Mouse (Mus musculus) adrenal gland, adult 2 months (tissue): Measurements from ENCODE around the gene Zbtb41. TPM values are rescaled to one million over a fixed set of nuclear protein-coding genes. Genes with fewer than 3 reads are reported as not detected.
"Not testable (repeated sequence)": the region's sequence is repeated elsewhere in the genome, so short reads cannot be mapped to it uniquely, and the experiment has no call there.

ENCODE experiments used
- DNase-seq: peaks from one replicate; pipeline ENCODE4 v3.0.0; 2021
- long read RNA-seq: library from polyadenylated mRNA; stranded (forward); transcript quantifications from one replicate; pipeline ENCODE4 v2.0.0, GENCODE M21; 2021
- polyA plus RNA-seq: library from polyadenylated mRNA; depleted of rRNA; stranded (reverse); fragments of >200 nt; gene quantifications from 2 replicates; pipeline ENCODE4 v1.2.3, GENCODE M21; 2012; rRNA removed
- total RNA-seq, 2 experiments: library from RNA; stranded (reverse); gene quantifications; 2 replicates each; pipeline ENCODE4 v1.2.3; 2021

The Zbtb41 gene
- 10 to 100 TPM; 31.8 to 43.9 TPM for total RNA-seq
- 0.89 and 1.5 TPM in 2 replicates for polyA plus RNA-seq
- long read RNA-seq, partial matches to known transcripts, result 0 of 3 reads
- long read RNA-seq, other reads (novel, unspliced or antisense), result 3 of 3 reads

DNA sequence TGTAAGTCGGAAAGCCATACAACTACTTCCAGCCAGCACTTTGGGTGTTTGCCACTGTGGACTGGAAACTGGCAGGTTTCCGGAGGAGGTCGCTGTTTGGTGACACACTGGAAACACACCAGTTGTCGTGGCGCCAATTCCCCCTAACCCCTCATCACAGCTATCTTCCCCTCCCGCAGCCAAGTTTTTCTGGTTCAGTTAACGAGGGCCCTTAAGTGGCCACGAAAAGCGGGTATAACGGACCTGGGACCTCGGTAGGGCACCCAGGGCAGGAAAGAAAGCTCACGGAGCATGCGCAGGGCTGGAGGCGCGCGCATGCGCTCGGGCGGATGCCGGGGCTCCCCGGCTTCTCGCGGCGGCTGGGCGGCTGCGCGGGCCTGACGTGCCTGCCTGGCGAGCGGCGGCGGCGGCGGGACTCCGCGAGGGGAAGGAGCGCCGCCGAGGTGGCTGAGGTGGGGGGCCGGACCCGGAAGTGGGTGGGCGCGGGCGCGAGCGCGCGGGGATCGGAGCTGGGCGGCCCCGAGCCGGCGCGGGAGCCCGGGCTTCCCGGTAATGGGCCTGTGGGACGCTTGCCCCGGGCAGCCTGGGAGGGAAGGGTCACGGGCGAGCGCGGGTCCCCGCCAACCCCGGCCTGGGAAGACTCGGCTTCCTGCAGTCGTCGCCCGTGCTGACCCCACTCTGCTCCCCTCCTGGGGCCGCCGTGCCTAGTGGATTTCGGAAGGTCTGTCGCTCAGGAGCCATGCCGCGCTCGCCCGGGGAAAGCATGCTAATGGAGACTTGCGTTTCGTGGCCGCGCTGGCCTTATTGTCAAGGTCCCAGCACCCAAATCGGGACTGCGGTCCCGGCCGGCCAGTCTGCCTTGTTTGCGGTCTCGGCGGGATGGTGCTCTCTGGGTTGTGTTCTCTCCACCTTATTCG lies at the start of gene Zbtb41:
Gene Zbtb41 (plus strand): TSS at position 414 of the 917 bp plus-strand sequence.
- DNase-seq, result peak; percentile 94

DNA sequence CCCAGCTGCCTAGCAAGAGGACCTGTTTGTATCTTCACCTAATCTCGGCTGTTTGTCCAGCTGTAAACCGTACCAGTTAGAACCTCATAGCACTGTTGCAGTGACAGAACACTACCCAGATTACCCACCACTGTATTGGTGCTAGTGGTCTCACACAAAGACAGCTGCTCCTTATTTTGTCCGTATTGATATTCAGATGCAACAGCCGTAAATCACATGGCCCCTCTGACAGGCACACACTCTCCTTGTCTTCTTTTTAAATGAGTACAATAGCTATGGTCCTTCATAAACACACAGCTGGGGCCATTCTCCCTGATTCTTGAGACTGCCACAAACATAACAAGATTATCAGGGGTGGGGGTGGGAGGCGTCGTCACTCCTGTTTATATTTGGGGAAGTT lies 46.2 kb upstream of the Zbtb41 start:
- DNase-seq, result no peak

DNA sequence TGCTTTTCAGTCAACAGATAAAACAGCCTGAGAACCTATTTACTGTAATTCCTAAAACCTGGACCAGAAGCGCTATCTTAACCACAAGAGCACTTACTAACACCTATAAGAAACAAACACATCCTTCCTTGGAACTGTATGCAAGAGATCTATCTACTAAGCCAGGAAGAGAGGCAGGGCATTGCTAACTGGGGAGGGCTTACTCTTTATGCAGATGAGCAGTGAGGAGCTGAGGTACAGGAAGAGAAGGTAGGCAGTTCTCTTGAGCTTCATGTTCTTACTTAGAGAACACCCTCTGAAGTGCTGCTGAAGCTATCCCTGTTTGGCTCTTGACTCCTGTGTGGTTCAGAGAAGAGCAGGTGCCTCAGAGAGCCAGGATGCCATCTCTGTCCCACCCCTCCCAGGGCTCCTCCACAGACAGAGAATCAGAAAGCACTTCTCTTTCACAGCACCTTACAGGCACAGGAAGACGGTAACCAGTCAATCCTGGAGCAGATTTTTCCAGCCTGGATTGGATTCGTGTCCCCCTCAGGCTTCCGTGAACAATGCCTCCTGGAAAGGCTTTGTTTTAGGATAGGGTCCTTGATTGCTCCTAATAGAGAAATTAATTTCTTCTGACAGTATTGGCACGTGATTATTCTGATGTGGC lies 45.3 kb upstream of the Zbtb41 start, which contains the start of gene Crb1:
Gene Crb1 (minus strand): TSS at position 463 of the 649 bp plus-strand sequence.
- no peak for DNase-seq

DNA sequence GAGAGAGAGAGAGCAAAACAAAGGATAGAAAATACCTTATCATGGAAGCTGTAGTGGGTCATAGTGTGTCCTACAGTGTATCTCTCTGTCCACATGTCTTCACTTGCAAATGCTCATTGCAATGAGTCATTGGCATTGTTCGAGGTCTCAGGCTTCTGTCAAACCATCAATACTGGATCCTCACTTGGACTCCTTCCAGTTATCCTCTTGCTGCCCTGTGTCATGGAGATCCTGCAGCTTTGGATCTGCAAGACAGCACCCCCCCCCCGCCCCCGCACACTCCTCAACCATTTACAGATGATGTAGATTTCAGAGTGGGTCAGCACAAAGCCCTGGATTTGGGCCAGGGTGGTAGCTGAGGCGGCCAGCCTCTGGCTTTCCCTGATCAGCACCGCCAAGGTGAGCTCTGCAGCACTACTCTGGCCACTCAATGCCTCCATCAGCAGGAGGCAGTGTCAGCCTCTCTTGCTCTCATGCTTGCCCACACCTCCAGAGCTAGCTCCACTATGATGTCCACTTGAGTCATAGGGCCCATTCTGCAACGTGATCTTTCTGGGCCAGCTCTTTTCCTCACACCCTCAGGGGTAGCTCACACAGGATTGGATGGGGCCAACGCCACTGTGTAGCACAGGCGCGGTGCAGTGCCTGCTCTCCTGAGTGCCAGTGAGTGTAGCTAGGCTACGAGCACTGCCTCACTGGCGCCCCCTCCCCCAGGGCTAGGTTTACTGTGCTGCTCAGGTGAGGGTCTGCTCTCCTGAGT lies 43.0 kb upstream of the Zbtb41 start:
- no peak for DNase-seq

DNA sequence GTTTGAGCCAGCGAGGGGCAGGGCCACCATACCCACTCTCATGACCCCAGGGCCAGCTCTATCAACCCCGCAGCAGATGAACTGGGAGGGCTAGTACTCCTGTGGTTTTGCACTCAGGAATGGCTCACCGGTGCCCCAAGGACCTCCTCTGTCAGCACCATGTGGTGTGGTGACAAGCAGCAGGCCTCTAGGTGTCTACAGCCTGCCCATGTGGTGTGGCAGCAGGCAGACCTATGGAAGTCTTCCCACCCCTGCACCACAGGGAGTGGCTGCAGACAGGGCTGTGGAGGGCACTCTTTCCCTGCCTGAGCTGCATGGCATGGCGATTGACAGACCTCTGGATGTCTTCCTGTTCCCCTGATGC lies 42.5 kb upstream of the Zbtb41 start:
- DNase-seq, result no peak

DNA sequence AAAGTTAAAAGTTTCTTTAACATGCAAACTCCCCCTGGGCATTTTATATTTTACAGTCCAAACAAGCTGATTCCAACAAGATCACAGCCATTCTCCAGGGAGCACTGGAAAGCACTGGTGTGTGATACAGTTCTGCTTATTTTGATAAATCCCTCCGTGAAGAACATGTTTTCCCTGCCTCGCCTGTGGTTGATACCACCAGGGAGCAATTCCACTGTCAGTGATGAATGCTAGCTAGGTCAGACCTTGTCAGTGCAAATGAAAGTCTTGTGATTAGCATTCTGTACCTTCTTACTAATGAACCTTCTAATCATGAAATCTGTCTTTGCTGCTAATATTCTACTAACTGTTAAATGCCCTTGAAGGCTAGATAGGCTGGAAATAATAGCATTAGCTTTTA lies 30.3 kb upstream of the Zbtb41 start:
- DNase-seq, result no peak

DNA sequence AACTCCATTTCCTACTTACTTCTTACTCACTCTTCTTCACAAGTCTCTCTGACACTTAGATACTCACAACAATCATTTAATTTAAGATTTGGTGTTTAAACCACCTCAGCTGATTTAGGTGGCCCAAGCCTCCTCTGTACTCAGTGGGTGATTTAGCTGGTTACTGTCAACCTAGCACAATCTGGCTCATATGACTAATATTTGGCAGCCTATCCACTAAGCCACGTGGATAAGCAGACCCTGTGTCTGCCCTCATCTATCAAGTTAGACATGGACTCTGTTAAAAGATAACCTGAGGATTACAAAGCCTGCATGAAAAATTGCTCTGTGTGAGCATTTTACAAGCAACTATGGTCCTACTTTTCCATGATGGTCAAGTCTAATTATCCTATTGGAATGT lies 25.5 kb upstream of the Zbtb41 start:
- no peak for DNase-seq

DNA sequence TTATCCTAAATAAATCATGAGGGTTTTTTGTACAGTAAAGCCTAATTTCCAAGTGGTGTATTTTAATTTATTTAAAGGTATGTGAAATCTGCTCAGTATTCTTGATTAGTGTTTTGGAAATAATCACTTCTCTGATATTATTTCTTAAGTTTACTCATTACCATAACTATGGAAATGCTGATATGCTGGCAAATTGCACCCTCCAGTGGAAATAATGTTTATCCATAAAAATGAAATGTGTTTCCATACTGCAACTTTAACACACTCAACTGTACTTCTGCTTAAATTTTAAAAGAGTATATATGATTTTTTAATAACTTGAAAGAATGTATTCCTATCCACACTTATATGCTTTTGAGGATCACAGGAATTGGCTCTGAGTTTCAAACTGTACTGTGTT lies 16.3 kb upstream of the Zbtb41 start:
- no peak for DNase-seq

DNA sequence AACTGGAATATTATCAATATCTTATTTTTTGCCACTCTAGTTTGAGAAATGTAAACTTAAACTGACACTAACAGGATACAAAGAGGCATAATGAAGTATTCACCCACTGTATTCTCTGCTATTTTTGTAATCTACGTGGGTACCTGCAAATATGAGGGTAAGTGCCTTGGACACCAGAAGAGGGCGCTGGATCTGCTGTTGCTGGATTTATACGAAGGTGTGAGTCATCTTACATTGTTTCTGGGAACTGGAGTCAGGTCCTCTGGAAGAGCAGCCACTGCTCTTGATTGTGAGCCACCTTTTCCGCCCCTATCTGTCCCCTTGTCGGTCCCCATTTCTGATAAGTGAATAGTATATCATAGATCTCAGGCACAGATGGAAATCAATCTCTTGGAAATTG lies 14.4 kb upstream of the Zbtb41 start:
- peak; percentile 6 for DNase-seq

DNA sequence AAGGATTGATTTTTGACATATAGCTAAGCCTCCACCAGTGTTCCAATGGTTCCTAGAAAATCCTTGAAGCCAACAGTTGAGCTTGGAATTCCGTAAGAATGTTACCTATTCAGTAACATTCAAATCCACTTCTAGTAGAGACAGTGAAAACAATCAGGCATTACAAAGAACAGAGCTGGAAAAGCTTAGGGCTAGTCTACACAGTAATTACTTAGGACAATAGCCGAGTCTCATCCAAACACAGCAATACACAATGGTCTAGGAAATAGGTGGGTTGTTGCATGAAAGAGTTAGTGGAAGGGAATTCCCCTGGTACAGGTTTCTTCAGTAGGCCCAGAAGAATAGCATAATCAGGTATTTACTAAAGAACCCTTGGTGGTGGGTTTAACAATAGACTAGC lies 9.7 kb upstream of the Zbtb41 start:
- DNase-seq, result not testable (repeated sequence)

DNA sequence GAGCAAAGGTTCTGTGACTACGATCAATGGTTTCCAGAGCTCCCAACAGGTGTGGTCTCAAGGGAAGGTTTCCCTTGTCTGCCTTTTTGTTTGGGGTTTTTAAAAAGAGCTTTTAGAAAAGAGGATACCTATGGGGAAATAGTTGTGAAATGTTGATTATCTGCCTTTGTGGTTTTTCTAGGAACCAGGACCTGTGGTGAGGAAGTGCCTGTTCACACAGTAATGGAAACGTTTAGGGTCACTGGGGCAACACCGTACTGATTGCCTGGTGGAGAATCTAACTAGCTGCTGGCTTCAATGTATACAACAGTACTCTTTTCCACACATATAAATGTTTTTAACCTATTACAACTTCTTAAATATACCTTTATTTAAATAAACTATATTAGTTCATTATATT lies 8.6 kb upstream of the Zbtb41 start:
- no peak for DNase-seq

DNA sequence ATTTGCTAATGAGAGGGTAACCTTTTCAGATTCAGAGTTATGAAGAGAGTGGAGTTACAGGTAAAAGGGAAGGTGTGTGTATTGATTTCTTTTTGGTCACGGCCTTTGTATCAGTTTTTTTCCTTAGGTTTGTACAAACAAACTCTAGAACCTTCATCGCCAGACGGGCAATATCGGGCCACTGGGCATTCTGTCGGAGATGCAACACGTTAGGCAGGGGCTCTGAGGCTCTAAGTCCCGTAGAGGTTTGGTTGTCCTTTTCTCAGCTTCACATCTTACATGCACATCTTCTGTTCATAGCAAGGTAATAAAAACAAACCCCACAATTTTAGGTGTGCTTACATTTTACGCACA lies 590 bp upstream of the Zbtb41 start:
- DNase-seq, result peak; percentile 13

DNA sequence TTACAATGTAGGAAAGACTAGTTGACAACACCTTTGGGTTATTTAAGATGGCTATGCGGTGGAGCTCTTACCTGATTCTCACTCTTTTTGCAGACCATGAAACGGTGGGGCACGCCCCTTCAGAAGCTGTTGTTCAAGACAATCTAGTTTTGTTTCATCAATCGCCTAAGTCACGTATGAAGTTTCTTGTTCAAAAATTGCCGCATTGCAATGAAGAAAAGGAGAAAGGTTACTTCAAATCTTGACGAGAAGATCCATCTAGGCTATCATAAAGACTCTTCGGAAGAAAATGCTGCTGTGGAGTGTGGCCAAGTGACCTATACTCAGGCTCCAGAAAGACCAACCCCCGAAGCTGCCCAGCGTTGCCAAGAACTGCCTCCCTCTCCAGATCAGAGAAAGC lies 853 bp downstream of the Zbtb41 start:
- DNase-seq, result peak; percentile 11

DNA sequence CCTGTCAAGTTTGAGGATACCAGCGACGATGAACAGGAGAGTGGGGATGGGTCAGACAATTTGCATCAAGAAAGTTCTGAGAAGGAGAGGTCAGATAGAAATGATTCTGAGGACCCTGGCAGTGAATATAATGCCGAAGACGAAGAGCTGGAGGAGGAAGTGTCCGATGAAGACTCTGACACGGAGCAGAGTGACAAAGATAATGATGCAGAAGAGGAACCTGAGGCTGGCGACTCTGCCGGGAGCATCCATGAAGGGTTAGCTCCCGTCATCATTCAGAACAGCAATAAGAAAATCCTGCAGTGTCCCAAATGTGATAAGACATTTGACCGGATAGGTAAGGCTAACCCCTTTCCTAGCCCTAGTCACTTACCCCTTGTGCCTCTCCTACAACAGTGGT lies 1.8 kb downstream of the Zbtb41 start:
- no peak for DNase-seq

DNA sequence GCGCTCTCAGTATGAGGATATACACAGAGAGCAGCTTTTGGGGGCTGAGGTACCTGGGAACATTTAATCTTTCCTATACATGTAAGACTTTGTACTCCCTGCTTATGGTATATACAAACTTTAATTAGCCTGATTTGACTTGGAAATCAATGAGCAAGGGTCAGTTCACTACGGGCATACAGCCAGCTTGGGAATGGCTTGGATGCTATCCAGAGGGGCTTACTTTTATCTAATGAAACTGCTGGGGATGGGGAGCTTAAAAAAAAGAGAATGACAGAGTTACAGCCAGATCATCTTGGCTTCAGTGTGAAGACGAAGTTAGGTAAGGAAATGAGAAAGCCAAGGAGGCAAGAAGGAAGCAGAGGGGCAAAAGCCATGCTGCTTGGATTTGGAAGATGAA lies 2.9 kb downstream of the Zbtb41 start:
- no peak for DNase-seq

DNA sequence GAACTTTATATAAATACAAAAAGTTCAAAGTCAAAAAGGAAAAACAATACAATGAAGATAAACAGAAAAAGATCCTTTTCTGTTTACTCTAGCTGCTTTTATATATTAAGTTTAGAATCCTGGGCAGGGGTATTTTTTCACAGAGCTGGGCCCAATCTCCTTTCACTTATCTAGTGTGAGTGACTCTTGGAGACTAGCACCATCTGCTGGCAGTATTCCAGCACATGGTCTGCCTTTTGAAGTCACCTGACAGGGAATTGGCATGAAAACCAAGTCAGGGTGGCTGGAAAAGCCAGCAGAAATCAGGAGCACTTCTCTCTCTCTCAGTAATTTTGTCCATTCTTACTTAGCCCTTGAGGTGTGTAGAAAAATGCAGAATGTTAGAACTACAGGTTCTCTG lies 16.3 kb downstream of the Zbtb41 start:
- DNase-seq, result peak; percentile 40

DNA sequence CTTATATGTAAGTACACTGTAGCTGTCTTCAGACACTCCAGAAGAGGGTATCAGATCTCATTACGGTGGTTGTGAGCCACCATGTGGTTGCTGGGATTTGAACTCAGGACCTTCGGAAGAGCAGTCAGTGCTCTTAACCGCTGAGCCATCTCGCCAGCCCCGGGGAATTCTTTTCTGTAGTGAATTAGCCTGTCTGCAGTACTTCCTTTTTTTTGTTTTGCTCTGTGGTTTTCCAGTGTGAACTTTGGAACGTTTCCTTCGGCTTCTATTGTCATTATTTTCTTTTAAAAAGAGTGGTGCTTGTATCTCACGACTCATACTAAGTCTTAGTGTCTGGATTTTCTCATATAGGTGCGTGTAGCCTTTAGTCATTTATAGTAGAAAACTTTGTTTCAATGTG lies 21.0 kb downstream of the Zbtb41 start:
- DNase-seq, result not testable (repeated sequence)

DNA sequence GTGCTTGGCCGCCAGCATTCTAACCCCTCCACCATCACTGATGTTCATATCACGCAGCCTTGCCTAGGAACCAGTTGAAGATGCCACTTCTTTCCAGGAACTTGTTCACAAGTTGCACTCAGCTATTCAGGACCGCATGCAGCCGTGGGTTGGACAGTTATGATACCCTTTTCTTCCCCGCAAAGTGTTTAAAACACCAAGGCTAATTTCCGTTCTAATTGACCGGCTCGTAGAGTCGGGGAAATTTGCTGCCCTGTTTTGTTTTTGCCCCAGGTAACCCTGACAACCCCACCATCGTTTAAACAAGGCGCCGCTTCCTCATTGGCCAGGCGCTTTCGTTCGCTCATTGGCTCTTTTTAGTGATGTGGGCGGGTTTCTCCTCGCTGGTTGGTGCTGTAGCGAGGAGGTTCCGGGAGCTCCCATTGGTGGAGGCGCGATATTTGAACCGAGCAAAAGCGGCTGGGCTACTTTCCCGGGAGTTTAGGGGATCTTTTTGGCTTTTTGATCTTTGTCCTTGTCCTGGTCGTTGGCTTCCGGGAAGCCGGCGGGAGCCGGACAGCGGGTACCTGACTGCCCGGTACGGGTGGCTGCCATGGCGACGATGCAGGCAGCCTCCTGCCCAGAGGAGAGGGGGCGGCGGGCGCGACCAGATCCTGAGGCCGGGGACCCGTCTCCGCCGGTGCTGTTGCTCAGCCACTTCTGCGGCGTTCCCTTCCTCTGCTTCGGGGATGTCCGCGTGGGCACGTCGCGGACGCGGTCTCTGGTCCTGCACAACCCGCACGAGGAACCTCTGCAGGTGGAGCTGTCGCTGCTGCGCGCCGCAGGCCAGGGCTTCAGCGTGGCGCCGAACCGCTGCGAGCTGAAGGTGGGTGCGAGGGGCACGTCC lies 32.5 kb downstream of the Zbtb41 start, which contains the start of gene Aspm:
Gene Aspm (plus strand): TSS at position 433 of the 886 bp plus-strand sequence.
- peak; percentile 93 for DNase-seq

DNA sequence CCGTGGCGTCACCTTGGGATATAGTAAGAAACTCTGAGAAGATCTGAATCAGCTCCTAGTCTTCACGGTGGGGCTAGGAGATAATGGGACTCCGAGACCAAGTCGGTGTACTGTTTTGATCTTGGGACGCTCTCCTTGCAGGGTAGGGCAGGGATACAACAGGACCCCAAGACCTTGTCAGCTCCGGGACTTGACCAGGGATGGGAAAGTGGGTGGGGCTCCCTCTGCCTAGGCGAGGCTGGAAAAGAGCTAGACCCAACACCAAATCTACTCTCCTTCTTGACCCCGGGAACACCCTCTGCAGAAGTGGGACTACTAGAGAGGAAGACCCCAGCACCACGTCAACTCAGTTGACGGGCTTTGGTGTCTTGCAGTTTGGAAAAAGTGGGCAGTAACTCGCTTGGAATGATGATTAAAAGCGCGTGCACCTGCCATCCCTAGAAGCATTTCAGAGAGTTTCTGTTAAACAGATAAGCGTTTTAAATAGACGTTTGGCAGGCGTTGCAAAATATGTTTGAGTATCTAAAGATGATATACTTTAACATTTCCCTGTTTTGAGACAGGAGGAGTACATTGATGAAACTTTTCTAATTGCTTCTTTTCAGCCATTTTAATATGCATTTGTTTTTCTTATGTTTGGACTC lies 33.3 kb downstream of the Zbtb41 start:
- DNase-seq, result no peak

DNA sequence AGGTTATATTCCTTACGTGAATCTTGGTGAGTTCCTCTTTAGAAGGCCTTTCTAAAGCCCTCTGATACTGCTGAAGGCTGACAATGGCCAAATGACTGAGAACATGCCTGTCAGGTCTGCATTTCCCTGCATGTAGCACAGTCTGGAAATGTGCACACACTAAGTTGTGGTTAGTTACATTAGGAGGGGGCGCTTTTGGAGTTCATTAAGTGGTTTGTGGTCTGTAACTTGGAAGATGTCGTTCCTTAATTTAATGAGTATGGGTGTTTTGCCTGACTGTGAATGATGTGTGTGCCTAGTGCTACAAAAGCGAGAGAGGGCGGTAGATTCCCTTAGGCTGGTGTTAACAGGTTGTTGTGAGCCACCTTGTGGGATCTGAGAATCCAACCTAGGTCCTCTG lies 38.7 kb downstream of the Zbtb41 start:
- no peak for DNase-seq

DNA sequence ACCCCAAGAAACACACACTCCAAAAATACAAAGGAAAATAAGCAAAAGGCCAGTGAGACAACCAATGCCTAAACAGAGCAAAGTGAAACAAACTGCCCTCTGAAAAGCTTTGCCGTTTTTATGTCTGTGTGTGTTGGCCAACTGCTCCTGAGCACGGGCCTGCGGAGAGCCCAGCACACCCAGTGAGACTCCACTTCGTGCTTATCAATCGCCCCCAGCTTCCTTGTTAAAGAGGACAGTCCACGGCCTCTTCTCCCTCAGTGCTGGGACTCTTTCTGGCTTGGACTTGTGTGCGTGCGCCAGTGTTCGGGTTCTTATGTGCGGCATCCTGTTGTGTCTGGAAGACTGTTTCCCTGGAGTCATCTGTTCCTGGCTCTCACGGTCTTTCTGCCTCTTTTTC lies 43.8 kb downstream of the Zbtb41 start:
- no peak for DNase-seq
